Mouse (Mus musculus) midbrain, postnatal 0 days (tissue): ENCODE results near the gene Rasgef1b. TPM values are rescaled to one million over a fixed set of nuclear protein-coding genes. Genes with fewer than 3 reads are reported as not detected.
A peak's percentile ranks its signal among the peaks of the same experiment; 100 is the strongest.

Source experiments
- ATAC-seq: fragments of 200-750 bp; cut with Nextera tagmentation; 2 replicates; pipeline ENCODE4 v1.8.0; 2017; ENCODE audit warnings: moderate number of reproducible peaks, mild to moderate bottlenecking, moderate TSS enrichment, moderate library complexity; ENCODE audit not compliant: low FRiP score
- DNase-seq: peaks from one replicate; pipeline ENCODE4 v3.0.0-alpha.2; 2015; ENCODE audit warnings: low spot score
- H3K27ac ChIP-seq: fragments of 300-500 bp; sonication (generic); 2 replicates; pipeline ENCODE4 v1.5.1; 2014; ENCODE audit warnings: low read depth, mild to moderate bottlenecking, low read length, mixed read lengths
- H3K27me3 ChIP-seq: fragments of 300-500 bp; sonication (generic); 2 replicates; pipeline ENCODE4 v1.6.1; 2014; ENCODE audit warnings: low read length, control low read depth, mixed read lengths; ENCODE audit not compliant: insufficient read depth
- H3K36me3 ChIP-seq: fragments of 300-500 bp; sonication (generic); 2 replicates; pipeline ENCODE4 v1.6.1; 2014; ENCODE audit warnings: low read length, control low read depth, mixed read lengths; ENCODE audit not compliant: insufficient read depth
- H3K4me1 ChIP-seq: fragments of 300-500 bp; sonication (generic); 2 replicates; pipeline ENCODE4 v1.6.1; 2014; ENCODE audit warnings: mild to moderate bottlenecking, control low read depth, antibody characterized with exemption, low read length, mixed read lengths; ENCODE audit not compliant: insufficient read depth
- H3K4me2 ChIP-seq: fragments of 300-500 bp; sonication (generic); 2 replicates; pipeline ENCODE4 v1.6.1; 2014; ENCODE audit warnings: low read depth, mild to moderate bottlenecking, low read length, mixed read lengths; ENCODE audit not compliant: poor library complexity, severe bottlenecking
- H3K4me3 ChIP-seq: fragments of 300-500 bp; sonication (generic); 2 replicates; pipeline ENCODE4 v1.5.1; 2014; ENCODE audit warnings: low read depth, mild to moderate bottlenecking, low read length, moderate library complexity
- H3K9ac ChIP-seq: fragments of 300-500 bp; sonication (generic); replicated peaks from 2 replicates; pipeline ENCODE4 v1.6.1; 2014; ENCODE audit warnings: mild to moderate bottlenecking, low read length, moderate library complexity, mixed read lengths; ENCODE audit not compliant: poor library complexity, severe bottlenecking
- H3K9me3 ChIP-seq: fragments of 300-500 bp; sonication (generic); 2 replicates; pipeline ENCODE4 v1.6.1; 2016; ENCODE audit warnings: low read length, control low read depth
- CTCF ChIP-seq: IDR thresholded peaks from 2 replicates; pipeline ENCODE4 v1.5.1; 2016; ENCODE audit warnings: antibody characterized with exemption, mild to moderate bottlenecking
- WGBS: fragments of 180-500 bp; shearing (Covaris S2); extraction: QIAGEN DNeasy Blood & Tissue Kit; methylation state at CpG from one replicate; pipeline ENCODE4 v1.1.7; 2014; 5-methylcytosine and 5-hydroxymethylcytosine counted together
- polyA plus RNA-seq: library from polyadenylated mRNA; unstranded; fragments of >200 nt; fragmentation: Nextera tagmentation; extraction: Ambion mirVana; gene quantifications from 2 replicates; pipeline ENCODE4 v1.2.1, GENCODE M21; 2015
- total RNA-seq: library from RNA; depleted of rRNA; stranded (reverse); fragments of >200 nt; gene quantifications from 2 replicates; pipeline ENCODE4 v1.2.3, GENCODE M21; 2014

Rasgef1b gene
- total and polyA plus RNA-seq, 2 experiments from 2014 or later: 36.0 to 44.6 TPM

DNA sequence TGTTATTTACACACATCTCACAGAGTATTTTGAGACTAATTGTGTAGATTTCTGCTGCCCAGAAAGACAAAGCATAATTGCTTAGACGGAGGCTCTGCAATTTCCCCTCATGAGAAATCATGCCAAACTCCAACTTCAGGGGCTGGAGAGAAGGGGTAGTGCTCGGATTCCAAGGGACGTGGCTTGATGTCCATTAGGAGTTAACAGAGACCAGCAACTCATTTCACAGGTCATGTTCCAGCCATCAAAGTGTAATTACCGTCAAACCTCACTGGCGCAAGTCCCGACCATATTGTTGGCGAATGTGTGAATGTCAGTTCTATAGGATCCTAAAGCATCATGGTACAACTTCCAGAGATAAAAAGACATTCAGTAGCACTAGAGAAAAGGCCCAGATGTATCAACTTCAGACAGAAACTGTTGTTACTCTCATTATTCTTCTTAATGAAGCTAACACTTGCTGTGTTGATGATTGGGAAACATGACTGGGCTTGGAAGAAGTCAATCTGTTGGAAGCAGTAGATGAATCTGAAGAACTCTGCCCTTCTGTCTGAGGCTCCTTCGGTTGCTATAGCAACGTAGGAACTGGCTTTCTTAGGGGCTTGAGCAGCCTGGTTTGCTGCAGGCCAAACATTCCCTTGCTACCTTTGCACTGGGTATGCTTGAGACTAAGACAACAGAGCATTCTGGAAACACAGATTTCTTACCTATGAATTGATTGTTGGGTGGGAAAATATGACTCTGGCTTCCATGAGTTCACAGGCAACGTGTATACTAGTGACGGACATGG, 350.2 kb downstream of the Rasgef1b start:
- DNase-seq (peak; percentile 64), ATAC-seq (peak; percentile 49; the same call in 1 of the 2 replicates)
- Histone ChIP-seq H3K4me3 (no peak overlapping the region), H3K4me1 (peaks cover 8% of the 10 kb centered on the region), H3K27ac (no peak overlapping the region), H3K9me3 (no peaks in the 10 kb centered on the region), H3K36me3 (no peaks in the 10 kb centered on the region), H3K27me3 (no peaks in the 10 kb centered on the region), H3K4me2 (no peak overlapping the region), H3K9ac (no peak overlapping the region)
- no peak for TF ChIP-seq CTCF
- WGBS: 73% methylated on average over 11 of the region's 11 CpGs

DNA sequence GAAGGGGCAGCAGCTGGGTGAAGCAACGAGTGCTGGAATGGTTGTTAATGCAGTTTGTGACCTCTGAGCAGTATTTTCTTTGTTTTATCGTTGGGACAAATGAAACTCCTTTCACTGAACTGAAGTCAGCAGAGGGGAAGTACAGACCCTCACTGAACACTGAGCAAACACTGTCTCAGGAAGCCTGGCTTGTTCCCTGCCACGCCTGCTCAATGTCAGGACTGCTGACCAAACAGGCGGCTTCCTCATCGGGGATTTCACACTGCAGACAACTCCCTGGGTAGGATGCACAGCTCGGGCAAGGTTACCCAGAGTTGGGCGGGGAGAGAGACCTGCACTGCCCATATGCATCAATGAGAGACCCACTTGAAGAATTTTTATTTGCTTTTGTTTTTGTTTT, 353.1 kb downstream of the Rasgef1b start:
- no peak overlapping the region for H3K27ac ChIP-seq
- WGBS: 84% methylated on average over 7 of the region's 7 CpGs
- no peak for DNase-seq

DNA sequence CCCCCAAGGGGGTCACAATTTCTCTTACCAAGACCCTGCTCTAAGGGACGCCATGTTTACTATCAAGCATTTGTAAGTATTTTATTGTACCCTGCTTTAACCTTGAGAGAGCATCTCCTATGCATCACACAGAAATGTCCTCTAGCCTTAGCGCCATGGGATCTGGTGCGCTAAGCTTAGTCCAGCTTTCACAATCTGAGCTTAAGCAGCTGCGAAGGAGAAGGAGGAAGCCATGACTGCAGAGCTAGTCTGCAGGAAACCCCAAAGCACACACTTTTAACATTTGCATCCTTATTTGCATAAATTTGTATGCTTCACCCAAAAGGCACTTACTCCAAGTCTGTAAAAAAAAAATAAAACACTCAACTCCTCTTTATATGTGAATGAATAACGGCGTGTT, 354.4 kb downstream of the Rasgef1b start:
- no peak overlapping the region for H3K27ac ChIP-seq
- H3K27me3 ChIP-seq: no peaks in the 10 kb centered on the region
- 82% methylated on average over 6 of the region's 6 CpGs for WGBS
- H3K36me3 ChIP-seq: no peaks in the 10 kb centered on the region
- H3K4me1 ChIP-seq: peaks cover 8% of the 10 kb centered on the region
- TF ChIP-seq CTCF: no peak
- no peak overlapping the region for H3K4me3 ChIP-seq
- no peak for DNase-seq
- no peak overlapping the region for H3K4me2 ChIP-seq
- no peak overlapping the region for H3K9ac ChIP-seq
- ATAC-seq: no peak
- no peaks in the 10 kb centered on the region for H3K9me3 ChIP-seq

More for the DNA sequence above, 353.1 kb downstream of the Rasgef1b start:
- Histone ChIP-seq H3K9me3 (no peaks in the 10 kb centered on the region), H3K27me3 (no peaks in the 10 kb centered on the region), H3K9ac (no peak overlapping the region), H3K4me2 (no peak overlapping the region), H3K4me1 (peaks cover 8% of the 10 kb centered on the region), H3K36me3 (no peaks in the 10 kb centered on the region), H3K4me3 (no peak overlapping the region)
- TF ChIP-seq CTCF: no peak
- ATAC-seq: no peak

DNA sequence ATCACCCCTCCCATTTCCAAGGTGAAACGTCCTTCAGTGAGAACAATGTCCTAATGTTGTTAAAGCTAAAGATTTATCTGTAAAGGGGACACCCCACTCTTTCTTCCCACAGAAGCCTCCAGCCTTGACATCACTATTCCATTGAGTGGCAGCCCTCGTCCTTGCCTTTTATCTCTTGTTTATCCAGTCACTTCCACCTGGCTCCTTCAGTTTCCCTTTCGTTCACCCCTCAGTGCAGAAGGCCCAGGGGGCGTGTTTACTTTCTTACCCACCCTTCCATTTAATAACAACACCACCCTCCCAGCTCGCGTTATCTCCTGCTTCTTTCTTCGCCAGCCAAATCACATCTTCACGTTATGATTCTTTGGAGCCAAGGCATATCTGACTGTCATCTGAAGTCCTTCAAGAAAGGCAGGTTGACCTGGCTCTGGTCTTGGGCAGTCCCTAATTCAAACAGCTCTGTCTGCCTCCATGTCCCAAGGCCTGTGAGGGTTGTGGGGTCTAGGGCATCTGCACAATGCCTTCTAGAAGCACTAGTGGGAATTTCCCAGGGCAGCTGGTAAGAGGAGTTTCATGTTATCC, 355.2 kb downstream of the Rasgef1b start:
- Histone ChIP-seq H3K27me3 (no peaks in the 10 kb centered on the region), H3K9ac (no peak overlapping the region), H3K4me1 (peaks cover under 1% of the 10 kb centered on the region; the same call in 1 of the 2 replicates), H3K9me3 (no peaks in the 10 kb centered on the region), H3K4me3 (no peak overlapping the region), H3K27ac (no peak overlapping the region), H3K36me3 (no peaks in the 10 kb centered on the region), H3K4me2 (no peak overlapping the region)
- 78% methylated on average over 8 of the region's 8 CpGs for WGBS
- no peak for DNase-seq
- TF ChIP-seq CTCF: no peak
- ATAC-seq: no peak

DNA sequence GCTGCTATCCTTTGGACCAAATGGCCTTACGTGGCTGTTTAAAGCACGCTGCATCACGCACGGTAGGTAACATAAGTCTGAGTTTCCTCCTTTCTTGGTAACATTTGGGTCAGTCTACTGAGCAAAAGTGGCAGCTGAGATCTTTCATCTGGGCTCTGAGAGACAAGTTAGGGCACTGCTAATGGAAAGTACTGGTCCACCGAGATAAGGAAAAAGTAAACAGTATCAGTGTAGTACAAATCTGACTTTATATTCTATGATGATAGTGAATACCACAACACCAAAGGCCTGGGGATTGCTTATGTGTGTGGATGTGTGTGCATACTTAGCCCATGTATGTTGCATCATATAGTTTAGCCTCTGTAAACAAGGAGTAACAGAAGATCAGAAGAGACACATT, 358.2 kb downstream of the Rasgef1b start:
- no peaks in the 10 kb centered on the region for H3K27me3 ChIP-seq
- no peak overlapping the region for H3K9ac ChIP-seq
- TF ChIP-seq CTCF: no peak
- H3K27ac ChIP-seq: no peak overlapping the region
- ATAC-seq (no peak), DNase-seq (no peak)
- H3K36me3 ChIP-seq: no peaks in the 10 kb centered on the region
- no peak overlapping the region for H3K4me2 ChIP-seq
- no peaks in the 10 kb centered on the region for H3K4me1 ChIP-seq
- H3K9me3 ChIP-seq: no peaks in the 10 kb centered on the region
- no peak overlapping the region for H3K4me3 ChIP-seq
- 93% methylated on average over 5 of the region's 5 CpGs for WGBS

DNA sequence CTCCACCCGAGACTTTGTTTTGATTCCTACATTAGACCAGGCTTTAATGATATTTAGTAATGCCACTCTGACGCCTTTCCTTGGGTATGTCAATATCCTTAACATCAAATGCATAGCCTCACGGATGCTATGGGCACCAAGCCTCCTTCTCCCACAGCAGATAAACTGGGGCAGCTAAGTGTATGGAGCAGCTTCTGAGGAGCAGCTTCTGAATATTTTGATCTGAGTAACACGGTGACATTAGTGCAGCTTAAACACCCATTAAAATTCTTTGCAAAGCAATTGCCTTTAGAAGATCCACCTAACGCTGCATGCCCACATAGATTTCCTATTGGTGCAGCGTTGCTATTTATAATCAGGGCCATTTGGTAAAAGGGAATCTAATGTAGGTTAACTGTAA, 359.6 kb downstream of the Rasgef1b start:
- no peak for DNase-seq
- H3K4me3 ChIP-seq: no peak overlapping the region
- H3K27me3 ChIP-seq: no peaks in the 10 kb centered on the region
- H3K27ac ChIP-seq: no peak overlapping the region
- no peaks in the 10 kb centered on the region for H3K4me1 ChIP-seq
- WGBS: 86% methylated on average over 6 of the region's 6 CpGs
- no peak overlapping the region for H3K4me2 ChIP-seq
- H3K36me3 ChIP-seq: no peaks in the 10 kb centered on the region
- H3K9me3 ChIP-seq: no peaks in the 10 kb centered on the region
- no peak for ATAC-seq
- TF ChIP-seq CTCF: no peak
- no peak overlapping the region for H3K9ac ChIP-seq
